Mouse (Mus musculus): ENCODE measurements around the gene Sh3d21.
A peak's percentile ranks its signal among the peaks of the same experiment; 100 is the strongest.

The Sh3d21 gene

DNA sequence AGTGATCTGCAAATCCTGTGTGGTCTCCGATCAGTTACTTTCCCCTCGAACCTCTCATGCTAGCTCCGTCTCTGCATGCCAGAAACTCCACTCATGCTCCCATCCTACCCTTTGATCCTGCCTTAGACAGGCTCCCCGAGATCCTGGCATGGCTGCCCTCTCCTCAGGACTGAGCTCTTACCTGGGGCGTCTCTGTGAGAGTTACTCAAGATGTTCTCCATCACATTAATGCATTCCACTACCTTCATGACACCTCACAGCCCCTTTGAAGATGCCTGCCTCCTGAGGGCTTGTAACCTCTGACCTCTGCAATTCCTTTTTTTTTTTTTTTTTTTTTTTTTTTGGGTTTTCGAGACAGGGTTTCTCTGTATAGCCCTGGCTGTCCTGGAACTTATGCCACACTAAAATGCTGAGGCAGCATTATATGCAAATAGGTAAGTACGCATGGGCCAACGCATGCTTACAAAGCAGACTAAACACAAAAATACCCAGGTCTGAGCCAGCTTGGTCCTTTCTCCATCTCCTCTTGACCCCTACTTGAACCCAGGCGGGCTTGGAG, 16.2 kb downstream of the Sh3d21 start:
- DNase-seq (ENCODE audit: low spot score), result no peak

DNA sequence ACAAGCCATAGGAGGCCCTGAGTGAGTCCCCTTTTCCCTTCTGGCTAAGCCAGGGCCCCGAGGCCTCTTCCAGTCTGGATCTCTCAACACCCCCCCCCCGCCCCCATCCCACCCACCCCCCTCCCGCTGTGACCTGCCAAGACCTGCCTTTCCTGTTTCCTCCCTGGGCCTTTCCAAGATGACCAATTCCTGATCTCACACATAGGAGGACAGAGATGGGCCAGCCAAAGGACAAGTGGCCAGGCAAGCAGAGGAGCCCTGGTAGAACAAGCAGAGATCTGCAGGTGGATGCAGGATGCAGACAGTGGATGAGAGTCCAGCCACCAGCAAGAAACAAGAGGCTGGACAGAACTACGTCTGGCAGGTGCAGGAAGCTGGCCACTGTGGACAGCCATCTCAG, 17.9 kb downstream of the Sh3d21 start:
- no peak for DNase-seq (ENCODE audit: low spot score)

DNA sequence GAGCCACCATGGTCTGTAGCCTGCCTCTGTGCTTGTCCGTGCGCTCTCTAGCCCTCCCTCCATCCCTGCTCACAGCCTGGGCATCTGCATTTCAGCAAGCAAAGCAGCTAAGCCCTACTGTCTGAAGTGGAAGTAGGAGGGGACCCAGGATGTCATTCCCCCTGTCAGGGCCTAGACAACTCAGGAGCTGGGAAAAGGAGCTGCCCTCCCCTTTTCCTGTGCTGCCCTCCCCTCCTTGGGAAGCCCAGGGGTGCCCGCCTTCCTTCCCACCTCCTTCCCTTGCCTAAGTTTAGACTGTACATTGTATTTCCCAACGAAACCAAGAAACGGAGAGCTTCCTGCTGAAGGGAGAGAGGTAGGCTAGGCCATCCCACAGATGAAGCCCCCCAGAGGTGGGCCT, 22.3 kb downstream of the Sh3d21 start:
- DNase-seq (ENCODE audit: low spot score), result no peak

DNA sequence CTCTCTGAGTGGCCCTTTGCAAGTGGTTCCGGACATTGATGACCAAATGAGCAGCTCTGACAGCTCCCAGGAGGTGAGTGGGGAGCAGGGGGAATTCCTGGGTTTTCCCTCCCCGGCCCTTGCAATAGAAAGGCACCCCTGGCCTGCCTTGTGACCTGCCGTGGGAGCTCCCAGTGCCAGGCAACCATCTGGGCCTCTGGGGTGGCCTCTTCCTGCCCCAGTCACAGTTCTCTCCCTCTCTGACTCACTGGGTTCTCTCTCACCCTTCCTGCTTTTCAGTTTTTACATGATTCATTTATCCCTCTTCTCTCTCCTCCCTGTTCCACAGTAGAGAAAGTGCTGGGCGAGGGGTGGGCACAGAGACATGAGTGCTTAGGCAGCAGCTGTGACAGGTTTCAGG, 25.5 kb downstream of the Sh3d21 start:
- no peak for DNase-seq (ENCODE audit: low spot score)

DNA sequence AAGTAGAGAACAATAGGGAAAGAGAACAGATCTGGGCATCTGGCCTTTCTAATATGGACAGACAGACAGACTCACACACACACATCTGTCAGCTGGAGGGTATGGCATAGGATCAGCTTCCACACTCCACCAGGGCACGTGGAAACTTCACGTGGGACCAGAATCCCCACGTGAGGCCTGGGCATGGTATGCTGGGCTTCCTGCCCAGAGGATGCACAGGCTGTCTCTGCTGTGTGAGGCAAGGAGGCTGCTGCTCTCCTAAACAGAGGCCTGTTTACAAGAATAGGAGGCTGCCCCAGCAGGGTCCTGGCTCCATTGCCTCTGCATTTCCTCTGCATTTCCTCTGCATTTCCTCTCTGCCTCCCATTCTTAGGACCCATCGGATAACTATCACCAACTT, 28.7 kb downstream of the Sh3d21 start:
- DNase-seq (ENCODE audit: low spot score), result no peak

DNA sequence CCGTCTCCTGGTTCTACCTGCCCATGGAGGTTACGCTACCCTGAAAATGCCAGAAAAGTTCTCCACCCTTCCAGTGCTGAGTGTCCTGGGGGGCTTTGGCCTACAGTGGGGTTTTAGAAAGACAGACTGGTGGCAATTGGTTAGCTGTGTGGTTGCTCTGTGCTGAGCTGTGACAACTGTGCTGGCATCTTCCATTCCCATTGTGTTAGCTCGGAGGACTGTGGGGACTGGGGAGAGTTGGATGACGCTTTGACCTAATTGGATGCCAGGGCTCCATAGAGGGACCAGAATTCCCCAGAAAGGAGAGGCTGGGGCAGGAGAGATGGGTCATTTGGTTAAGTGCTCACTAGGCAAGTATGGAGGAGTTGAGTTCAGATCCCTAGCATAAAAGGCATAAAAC, 29.1 kb downstream of the Sh3d21 start:
- no peak for DNase-seq (ENCODE audit: low spot score)

DNA sequence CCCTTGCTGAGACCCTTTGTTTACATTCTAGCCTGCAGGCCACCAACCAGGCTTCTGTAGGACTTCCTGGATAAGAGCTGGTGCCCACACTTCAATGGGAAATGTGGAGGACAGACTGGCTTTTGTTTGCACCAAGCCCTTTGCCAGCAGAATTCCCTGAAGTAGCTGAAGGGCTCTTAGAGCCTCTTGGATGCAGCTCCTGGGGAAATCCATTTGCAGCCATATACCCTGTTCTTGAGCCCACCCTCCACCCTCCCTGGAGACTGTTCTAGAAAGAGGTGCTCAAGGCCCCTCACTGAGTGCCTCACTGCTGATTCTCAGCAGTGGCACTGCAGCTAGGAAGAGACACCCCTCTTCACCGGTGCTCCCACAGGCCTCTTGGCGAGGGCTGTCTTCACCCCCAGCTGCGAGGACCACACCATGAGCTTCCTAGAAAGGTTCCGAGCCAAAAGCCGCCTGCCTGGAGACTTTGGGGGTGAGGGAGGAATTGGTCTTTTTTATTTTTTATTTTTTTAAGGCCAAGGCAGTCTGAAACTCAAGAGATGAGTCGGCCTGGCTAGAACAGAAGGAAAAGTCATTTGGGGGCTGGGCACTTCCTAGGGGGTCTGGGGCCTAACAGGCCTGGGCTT, 30.5 kb downstream of the Sh3d21 start:
- DNase-seq (ENCODE audit: low spot score), result no peak

DNA sequence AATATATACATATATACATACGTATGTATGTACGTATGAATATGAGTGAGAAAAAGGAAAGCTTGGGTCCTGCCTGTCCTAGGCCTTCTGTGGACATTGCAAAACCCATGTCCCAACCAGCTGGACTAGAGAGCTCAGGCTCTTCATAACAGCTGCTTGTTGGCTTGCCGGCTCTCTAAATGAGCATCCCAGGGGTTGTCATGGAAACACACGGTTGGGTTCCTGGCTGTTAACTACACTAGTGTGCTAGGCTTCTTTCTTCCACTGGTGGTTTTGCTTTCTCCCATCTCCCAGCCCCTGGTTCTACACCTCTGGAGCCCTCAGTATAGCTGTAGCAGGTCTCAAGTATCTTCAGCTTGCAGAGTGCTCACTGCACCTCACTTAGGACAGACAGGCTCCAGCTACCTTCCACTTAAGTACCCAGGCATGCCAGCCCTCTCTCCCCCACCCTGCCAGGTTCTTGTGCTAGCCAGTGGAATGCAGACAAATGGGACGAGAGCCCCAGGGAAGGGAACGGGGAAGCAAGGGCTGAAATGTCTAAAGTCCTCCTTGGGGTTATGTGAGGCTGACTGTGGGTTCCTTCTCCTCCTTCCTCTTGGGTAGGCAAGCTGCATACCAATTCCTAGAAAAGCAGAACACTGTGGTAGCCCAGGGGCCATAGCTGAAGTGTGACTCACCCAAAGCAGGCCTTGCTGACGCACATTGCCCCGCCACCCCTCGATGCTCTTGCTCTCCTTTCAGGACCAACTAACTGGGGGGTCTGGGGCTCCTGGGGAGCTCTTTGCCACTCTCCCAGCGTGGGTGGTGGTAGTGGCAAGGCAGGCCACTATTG, 31.8 kb downstream of the Sh3d21 start:
- DNase-seq (ENCODE audit: low spot score), result peak; percentile 29

DNA sequence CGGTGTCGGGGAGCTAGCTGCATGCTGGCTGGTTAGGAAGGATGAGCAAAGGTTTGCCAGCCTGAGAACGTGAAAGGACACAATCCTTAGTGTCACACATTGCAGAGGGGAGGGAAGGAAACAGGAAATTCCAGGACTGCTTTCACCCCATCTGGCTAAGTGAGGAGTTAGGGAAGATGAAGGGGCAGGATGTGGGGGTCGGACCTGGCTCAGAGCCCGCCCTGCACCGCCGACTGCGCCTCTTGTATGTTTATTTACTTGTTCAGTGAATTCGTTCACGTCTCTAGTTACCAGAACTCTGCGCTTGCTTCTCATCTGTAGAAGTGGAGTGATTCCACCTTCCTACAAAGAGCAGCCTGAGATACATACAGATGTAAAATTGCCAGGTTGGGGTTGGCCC, 32.8 kb downstream of the Sh3d21 start:
- DNase-seq (ENCODE audit: low spot score), result no peak

DNA sequence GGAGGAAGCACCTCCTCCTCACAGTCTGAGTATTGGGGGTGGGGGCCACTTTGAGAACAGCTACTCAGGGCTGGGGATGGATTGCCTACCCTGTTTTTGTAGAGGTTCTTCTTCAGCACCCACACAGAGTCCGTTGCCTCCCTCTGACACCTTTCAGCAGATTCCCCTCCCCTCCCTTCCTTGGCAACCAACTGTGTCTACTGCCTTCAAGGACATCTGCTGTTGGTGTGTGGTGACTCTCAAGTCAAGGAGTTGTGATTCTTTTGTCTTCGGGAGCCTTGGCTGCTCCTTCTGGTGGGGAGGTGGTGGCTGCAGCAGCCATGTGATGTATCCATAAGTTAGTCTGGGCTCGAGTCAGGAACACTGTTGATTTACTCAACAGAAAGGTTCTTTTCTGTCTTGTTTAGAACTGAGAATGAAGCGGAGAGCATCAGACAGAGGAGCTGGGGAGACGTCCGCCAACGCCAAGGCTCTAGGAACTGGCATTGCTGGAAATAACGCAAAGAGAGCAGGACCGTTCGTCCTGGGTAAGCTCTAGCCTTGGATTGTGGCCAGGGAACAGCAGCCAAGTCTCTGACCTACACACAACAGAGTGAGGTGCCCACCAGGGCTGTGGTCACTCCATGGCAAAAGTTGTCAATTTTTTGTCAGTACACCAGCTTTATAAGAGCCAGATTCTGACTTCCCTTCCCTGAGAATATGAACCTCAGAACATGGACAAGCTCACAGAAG, 39.8 kb downstream of the Sh3d21 start:
- no peak for DNase-seq (ENCODE audit: low spot score)

DNA sequence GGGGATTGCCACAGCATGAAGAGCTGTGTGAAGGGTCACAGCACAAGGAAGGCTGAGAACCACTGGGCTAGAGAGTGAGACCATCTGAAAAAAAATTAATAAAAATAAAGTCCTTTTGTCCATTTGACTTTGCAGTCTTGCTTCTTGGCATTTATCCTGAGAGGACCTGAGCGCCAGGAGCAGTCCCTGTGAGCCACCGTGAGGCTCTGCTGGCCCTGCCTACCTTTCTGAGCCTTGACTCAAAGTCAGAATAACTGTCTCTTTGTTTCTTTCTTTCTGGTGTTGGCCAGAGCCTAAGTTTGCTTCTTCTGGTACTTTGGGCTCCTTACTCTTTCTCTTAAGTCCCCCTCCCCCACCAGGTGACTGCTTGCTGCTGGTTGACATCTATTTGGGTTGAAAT, 42.8 kb downstream of the Sh3d21 start:
- no peak for DNase-seq (ENCODE audit: low spot score)

DNA sequence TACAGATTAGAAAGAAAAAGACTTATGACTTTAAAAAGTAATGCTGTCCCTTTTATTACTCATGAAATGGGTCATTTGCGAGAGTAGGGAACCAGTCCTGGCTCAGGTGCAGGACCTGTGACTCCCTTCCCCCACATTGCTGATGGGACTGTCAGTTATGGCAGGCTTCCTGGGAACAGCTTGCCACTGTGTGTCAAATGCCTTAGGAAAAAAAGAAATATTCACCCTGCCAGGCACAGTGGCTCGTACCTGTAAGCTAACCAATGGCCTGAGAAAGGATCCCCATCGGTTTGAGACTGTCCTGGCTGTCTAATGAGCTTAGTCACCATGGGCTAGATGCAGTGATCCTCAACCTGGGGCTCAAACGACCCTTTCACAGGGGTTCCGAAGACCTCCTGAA, 43.2 kb downstream of the Sh3d21 start:
- no peak for DNase-seq (ENCODE audit: low spot score)

DNA sequence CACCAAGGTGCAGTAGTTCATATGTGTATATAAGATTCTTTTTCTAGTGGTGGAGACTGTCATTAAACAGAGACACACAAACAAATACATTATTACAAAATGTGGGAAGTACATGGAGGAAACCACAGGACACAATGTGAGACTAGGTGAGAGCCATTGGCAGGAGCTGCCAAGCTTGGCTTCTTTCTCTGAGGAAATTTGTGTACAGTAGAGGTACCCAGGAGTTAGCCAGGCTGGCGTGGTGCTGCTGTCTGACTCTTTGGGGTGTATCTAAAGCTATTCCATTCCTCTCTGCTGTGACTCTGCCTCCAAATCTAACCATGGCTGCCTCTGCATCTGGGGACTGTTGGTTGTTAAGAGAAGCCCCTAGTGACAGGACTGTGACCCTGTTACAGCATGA, 44.2 kb downstream of the Sh3d21 start:
- no peak for DNase-seq (ENCODE audit: low spot score)

DNA sequence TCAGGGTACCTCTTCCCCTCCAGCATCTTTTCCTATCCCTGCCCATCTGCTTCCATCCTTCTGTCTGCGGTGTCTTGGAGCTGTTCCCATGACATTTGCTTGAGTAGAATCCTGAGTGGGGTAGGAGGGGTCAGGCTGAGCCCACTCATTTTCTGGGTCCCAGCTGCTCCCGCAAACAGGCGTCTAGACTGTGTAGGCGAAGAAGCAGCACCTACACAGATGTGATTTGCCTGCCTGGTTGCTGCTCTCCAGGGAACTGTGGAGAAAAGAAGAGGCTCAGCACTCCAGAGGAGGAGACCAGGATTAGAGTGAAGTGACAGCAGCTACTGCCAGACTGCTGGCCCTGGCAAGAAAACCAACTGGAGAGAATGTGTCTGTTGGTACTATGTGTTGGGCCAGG, 44.6 kb downstream of the Sh3d21 start:
- DNase-seq (ENCODE audit: low spot score), result no peak

DNA sequence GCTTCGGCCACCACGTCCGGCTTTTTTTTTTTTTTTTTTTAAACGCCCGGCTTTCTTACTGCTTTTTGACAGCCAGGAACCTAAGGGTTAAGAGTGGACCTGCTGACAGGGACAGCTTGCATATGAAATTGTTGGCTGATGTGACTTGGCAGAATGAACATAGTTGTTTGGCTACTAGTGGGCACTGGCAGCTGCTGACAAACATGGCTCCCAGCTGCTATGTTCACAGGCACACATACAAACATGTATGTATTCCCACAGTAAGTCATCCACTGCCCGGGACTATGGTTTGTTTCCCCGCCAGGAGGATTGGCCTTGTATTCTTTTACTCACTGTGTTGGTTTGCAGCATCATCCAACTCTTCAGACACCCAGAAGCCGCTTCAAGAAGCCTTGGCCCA, 46.2 kb downstream of the Sh3d21 start:
- no peak for DNase-seq (ENCODE audit: low spot score)

DNA sequence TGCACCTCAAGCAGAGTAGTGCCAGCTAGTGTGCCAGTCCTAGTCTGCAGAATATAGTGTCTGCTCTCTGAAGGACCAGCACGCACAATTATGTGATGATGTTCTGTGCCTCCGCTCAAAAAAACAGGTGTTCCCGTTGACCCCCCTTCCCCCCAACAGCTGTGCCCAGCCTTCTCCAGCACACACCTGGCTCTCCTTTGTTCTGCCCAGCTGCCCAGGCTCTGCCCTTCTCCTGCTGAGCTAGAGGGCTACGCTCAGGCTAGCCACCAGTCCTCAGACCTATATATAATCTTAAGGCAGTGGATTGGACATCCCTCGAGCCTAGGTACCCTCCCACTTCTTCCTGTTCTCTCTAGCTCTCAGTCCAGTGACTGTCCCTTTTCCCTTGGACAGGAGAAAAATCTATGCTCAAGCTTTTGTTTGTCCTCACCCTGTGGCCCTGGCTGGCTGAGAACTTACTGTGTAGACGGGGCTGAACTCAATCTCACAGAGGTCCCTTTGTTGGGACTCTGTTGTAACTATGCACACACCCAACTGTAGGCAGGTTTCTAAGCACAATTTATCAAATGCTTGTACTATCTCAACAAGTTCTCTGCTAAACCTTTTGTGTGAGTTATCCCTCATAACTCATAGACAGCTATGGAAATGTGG, 47.3 kb downstream of the Sh3d21 start:
- DNase-seq (ENCODE audit: low spot score), result no peak

DNA sequence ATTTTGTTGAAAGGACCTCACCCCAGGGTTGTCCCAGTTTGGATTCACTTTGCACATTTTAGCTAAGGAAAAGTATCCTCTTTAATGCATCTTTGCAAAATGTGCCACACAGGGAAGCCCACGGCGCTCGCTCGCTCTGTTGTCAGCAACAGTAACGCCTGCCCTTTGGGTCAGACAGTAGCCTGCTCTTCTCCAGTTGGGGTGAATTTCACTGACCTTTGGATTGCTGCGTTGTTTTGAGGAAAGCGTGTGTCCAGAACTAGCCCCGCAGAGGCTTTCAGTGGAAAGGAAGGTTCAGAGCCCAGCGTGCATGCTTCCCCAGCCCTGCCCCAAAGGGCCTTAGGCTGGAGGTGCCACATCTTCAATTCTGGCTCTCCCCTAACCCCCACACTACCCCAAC, 47.9 kb downstream of the Sh3d21 start:
- DNase-seq (ENCODE audit: low spot score), result no peak

DNA sequence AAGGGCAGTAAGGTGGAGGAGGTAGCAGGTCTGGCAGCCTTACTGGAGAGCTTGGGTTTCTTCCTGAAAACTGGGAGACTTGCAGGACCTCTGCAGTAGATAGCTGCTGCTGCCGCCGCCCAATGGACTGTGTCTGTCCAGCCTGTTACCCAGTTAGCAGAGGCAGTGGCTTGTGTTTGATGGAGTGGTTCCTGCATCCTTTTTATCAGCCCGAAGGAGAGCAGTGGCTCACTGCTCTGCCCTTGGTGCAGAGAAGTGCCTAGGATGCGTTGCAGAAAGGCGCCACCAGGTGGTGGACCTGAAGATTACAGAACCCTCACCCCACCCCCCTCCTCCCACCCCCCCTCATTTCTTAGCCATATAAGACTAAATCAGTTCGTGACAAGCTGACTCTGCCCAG, 49.3 kb downstream of the Sh3d21 start:
- peak; percentile 60 for DNase-seq (ENCODE audit: low spot score)

DNA sequence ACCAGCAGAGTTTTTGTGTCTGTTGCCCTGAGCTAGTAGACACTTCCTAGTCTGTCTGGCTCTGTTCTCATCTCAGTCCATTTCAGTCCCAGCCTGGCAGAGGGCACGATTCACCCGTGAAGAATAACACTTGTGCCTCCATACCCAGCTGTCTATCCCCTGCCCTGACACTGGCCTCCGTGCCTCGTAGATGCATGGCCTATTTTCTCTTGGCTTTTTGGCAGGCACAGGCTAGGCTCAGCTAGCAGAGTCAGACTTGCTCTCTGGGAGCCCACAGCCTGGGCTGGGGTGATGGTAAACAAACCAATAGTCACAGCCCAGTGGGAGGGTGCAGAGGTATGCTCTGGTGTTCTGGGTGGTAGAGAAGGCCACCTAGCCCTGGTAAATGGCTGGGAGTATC, 50.0 kb downstream of the Sh3d21 start:
- DNase-seq (ENCODE audit: low spot score), result no peak

DNA sequence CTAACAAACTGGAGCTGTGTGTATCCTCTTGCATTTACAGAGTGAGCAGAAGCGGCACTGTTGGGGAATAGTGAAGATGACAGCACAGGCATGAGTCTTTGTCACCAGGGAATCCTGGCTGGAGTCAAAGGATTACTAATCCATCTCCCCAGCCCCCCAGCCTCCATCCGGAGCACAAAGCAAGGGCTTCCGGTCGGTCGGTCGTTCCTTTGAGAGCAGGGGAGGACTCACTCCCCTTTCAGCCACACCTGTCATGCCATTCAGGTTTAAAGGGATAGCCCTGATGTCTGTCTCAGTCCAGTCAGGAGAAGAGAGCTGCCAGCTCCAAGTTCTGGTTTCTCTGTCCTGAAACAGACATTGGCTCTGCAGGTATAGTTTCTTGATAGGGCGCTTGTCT, 52.1 kb downstream of the Sh3d21 start:
- DNase-seq (ENCODE audit: low spot score), result no peak

DNA sequence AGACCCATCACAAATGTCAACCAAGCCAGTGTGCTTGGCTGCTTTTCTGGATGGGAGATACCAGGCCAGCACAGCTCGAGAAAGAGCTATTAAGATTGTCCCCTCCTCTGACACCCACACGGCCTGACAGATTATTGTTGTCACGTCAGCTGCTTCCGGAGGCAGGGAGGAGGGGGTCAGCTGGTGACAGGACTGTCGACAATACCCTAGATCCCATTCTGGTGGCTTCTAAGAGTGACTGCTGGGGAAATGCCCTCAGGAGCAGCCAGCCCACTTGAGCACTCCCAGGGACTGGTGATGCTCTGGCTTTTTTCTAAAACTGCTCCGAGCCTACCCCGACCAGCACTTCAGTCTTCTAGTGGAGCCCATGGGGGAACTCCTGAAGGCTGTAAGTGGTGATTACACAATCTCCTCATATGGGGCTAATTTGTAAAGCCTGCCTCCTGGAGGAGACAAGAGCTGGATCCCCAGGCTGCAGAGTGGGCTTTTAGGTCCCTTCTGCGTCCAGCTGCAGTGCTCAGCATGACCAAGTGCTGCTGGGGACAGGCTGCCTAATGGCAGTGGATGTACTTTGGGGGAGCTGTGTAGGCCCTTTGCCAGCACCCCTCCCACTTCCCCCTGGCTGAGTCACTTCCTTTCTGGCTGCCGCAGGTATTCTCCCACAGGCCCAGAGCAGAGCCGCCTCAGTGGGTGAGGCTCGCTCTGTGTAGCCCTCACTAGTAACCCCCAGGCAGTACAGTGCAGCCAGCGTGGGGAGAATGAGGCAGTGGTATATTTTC, 52.7 kb downstream of the Sh3d21 start:
- peak; percentile 77 for DNase-seq (ENCODE audit: low spot score)
